Mouse (Mus musculus): Measurements from ENCODE around the gene Gm21188.
"Not testable (repeated sequence)": the region's sequence is repeated elsewhere in the genome, so short reads cannot be mapped to it uniquely, and the experiment has no call there.

DNA sequence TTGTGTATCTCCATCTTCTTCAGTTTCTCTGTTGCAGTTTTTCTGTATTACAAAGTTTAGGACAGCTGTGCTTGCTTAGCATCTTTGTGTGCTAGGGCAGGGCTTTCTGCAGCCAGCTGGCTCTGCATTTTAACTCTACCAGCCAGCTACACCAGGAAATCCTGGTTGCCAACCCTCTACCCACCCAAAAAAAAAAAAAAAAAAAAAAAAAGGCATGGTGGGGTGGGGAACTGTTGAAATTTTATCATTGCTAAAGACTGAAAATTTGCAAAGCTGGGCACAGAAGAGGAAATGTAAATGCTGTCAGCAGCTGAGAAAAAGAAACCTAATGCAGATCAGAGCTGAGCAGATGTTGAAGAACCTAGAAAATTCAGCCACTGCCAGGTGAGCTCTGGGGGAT is 41.9 kb downstream of the Gm21188 start:
- not testable (repeated sequence) for TF ChIP-seq CTCF, EP300 (IDR thresholded peaks at IDR 0.05; ENCODE audit: low read depth)

Measured in liver, embryonic 14.5 days (tissue).